Mouse (Mus musculus): ENCODE data around the gene 1700025G04Rik.

GRCm38 (mm10) chr1:152077171-152077715, 12.7 kb downstream of the 1700025G04Rik start:
- TF ChIP-seq CTCF (IDR thresholded peaks at IDR 0.05; ENCODE audit: low read depth) (no peak), EP300 (IDR thresholded peaks at IDR 0.05; ENCODE audit: low read depth) (no peak)
